Mouse (Mus musculus) central nervous system, embryonic 14 days (tissue): Measurements from ENCODE around the gene Polr2c. TPM values are rescaled to one million over a fixed set of nuclear protein-coding genes. Genes with fewer than 3 reads are reported as not detected.

Experiments
- polyA plus RNA-seq: library from polyadenylated mRNA; depleted of rRNA; stranded (reverse); fragments of >200 nt; gene quantifications from 2 replicates; pipeline ENCODE4 v1.2.3, GENCODE M21; 2012; rRNA removed

The Polr2c gene
- polyA plus RNA-seq: 127 and 139 TPM in 2 replicates

GRCm38 (mm10) chr8:94857346-94858173 is at the start of gene Polr2c:
Polr2c (plus strand) TSS chr8:94857450.

GRCm38 (mm10) chr8:94810153-94810552 is 47.1 kb upstream of the Polr2c start, which contains the start of gene Ccl17:
Ccl17 (plus strand) TSS chr8:94810453.

GRCm38 (mm10) chr8:94837662-94838574 is 19.3 kb upstream of the Polr2c start, which contains the start of the genes Coq9 and Ciapin1:
Coq9 (plus strand) TSS chr8:94838321.
Ciapin1 (minus strand) TSS chr8:94838358.

GRCm38 (mm10) chr8:94876197-94876730 is 19.0 kb downstream of the Polr2c start, which contains the start of gene Dok4:
Dok4 (minus strand) TSS chr8:94876330.

GRCm38 (mm10) chr8:94917851-94918495 is 60.7 kb downstream of the Polr2c start, which contains the start of gene Ccdc102a:
Ccdc102a (minus strand) TSS chr8:94918098.

Other genes starting within 250 kb of the Polr2c start
- gene Arl2bp, start 190.8 kb upstream of the Polr2c start, polyA plus RNA-seq: 183 and 209 TPM in 2 replicates
- 0.70 and 0.74 TPM in 2 replicates for gene Pllp, start 161.2 kb upstream of the Polr2c start, polyA plus RNA-seq
- 0.36 and 0.79 TPM in 2 replicates for gene Ccl22, start 111.9 kb upstream of the Polr2c start, polyA plus RNA-seq
- 19.7 and 21.7 TPM in 2 replicates for gene Cx3cl1, start 85.4 kb upstream of the Polr2c start, polyA plus RNA-seq
- gene Ccl17, start 47.0 kb upstream of the Polr2c start, polyA plus RNA-seq: 0.30 TPM in 1 of 2 replicates, not detected in the other
- gene Coq9, start 19.1 kb upstream of the Polr2c start, polyA plus RNA-seq: 66.2 and 67.0 TPM in 2 replicates
- 77.2 and 78.1 TPM in 2 replicates for gene Ciapin1, start 19.1 kb upstream of the Polr2c start, polyA plus RNA-seq
- 68.6 and 72.1 TPM in 2 replicates for gene Dok4, start 18.9 kb downstream of the Polr2c start, polyA plus RNA-seq
- gene Ccdc102a, start 60.6 kb downstream of the Polr2c start, polyA plus RNA-seq: 11.4 and 19.4 TPM in 2 replicates
- gene Adgrg5, start 66.2 kb downstream of the Polr2c start, polyA plus RNA-seq: 0.31 and 0.34 TPM in 2 replicates
- 326 and 465 TPM in 2 replicates for gene Adgrg1, start 117.3 kb downstream of the Polr2c start, polyA plus RNA-seq
- gene Adgrg3, start 160.2 kb downstream of the Polr2c start, polyA plus RNA-seq: 2.3 and 2.7 TPM in 2 replicates
- 2.0 and 2.1 TPM in 2 replicates for gene Drc7, start 197.7 kb downstream of the Polr2c start, polyA plus RNA-seq
- 49.0 and 50.8 TPM in 2 replicates for gene Katnb1, start 223.7 kb downstream of the Polr2c start, polyA plus RNA-seq